Mouse (Mus musculus) small intestine, adult 2 months (tissue): ENCODE results near the gene Trim47.

Experiments used
- CTCF ChIP-seq: fragments of 200-500 bp; IDR thresholded peaks from 2 replicates; pipeline ENCODE4 v1.5.1; 2012; ENCODE audit warnings: low read depth, mild to moderate bottlenecking, control low read depth, inconsistent platforms, low read length, moderate library complexity, mixed read lengths; ENCODE audit not compliant: insufficient replicate concordance, insufficient read length; ENCODE audit errors: extremely low read depth
- POLR2A ChIP-seq: fragments of 200-500 bp; IDR thresholded peaks from 2 replicates; pipeline ENCODE4 v1.6.1; 2012; ENCODE audit warnings: low read depth, mild to moderate bottlenecking, control low read depth, inconsistent platforms, low read length, moderate library complexity

DNA sequence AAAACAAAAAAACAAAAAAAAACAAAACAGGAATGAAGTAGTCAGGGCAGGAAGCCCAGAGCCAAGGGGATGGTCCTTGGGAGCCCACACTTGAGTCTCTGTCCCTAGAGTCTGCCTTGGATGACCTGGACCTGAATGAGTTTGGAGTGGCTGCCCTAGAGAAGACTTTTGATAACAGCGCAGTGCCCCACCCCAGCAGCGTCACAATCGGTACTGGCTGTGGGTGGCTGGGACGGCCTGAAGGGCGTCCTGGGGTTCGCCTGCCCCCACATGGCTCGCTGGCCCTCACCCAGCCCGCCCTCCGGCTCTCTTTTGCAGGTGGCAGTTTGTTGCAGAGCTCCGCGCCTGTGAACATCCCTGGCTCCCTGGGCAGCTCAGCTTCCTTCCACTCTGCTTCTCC is 71.1 kb downstream of the Trim47 start:
- TF ChIP-seq POLR2A (no peak), CTCF (no peak)
